Mouse (Mus musculus) C2C12 (cell line): Measurements from ENCODE around the gene Cdyl.

Experiments used
- MYOD1 ChIP-seq: IDR thresholded peaks from one replicate; pipeline ENCODE4 v1.6.1; 2011; ENCODE audit warnings: low read depth; ENCODE audit not compliant: control insufficient read depth, insufficient read length
- USF1 ChIP-seq: IDR thresholded peaks from one replicate; pipeline ENCODE4 v1.6.1; 2011; ENCODE audit warnings: low read depth, mild to moderate bottlenecking, control low read depth, moderate library complexity

DNA sequence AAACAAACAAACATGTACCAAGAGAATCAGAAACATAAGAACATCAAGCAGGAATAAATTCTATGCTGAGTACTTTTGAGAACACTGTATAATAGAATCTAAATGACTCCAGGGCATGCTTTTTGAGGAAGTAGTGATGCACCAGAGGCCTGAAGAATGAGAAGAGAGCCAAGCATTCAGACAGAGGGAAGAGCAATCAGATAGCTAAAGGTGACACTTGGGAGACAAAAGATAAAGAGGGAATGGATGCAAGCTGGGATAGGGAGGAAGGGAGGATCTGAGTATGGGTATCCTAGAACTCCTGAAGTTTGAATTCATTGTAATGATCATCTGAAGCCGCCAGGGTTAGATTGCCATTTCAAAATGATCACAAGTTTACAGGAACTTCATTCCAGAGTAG lies 38.9 kb upstream of the Cdyl start:
- TF ChIP-seq USF1, result no peak
- no peak for TF ChIP-seq MYOD1
